Comparison of ENCODE assay signal across 8 mouse cellular contexts in genomic region chr11:61577991-61578390, GRCm38 (mm10). TPM values are rescaled to one million over a fixed set of nuclear protein-coding genes. Genes with fewer than 3 reads are reported as not detected.
DNase-seq lines count a peak whose midpoint lies in the region; ATAC-seq and TF ChIP-seq lines count a peak whose summit lies in the region.

No protein-coding gene starts in this region.

- intact Hi-C loops in heart, postnatal 36 days (cut with DNase I): loop anchor here (2.0 to 5.0 kb wide), 3 partner anchors 43 to 161 kb away; partner anchors contain the start of gene B9d1

- no peak overlapping the region for H3K27ac ChIP-seq in heart, embryonic 16.5 days (ENCODE audit: low read length)
- 0 out of 2 replicates have a peak overlapping the region, but pooled peaks have one; percentile 87 for H3K27ac ChIP-seq in hindbrain, embryonic 15.5 days (replicated peaks)
- no peak overlapping the region for H3K27ac ChIP-seq in midbrain, embryonic 16.5 days (ENCODE audit: low read length)

- no peak for TF ChIP-seq CTCF in brain, embryonic 14.5 days (IDR thresholded peaks at IDR 0.05; ENCODE audit: borderline replicate concordance, extremely low read depth, insufficient read depth, insufficient read length)

- DNase-seq in heart, postnatal 36 days: no peak
- DNase-seq in brain, embryonic 14.5 days (ENCODE audit: low read depth): peak; percentile 16
- no peak for DNase-seq in urinary bladder, postnatal 10 days (ENCODE audit: low spot score)
- DNase-seq in ovary, postnatal 36 days (ENCODE audit: low spot score): no peak

- ATAC-seq in heart, embryonic 16.5 days (replicated peaks; ENCODE audit: extremely low read depth, insufficient read depth, low FRiP score): no peak
- ATAC-seq in hindbrain, embryonic 15.5 days (ENCODE audit: low FRiP score, low read depth): no peak
- no peak for ATAC-seq in midbrain, embryonic 16.5 days
- ATAC-seq in CD4-positive, CD25-positive, alpha-beta regulatory T cell, adult 4 months: no peak

- H3K4me2 ChIP-seq in heart, embryonic 16.5 days (ENCODE audit: low read depth, low read length): peak overlapping the region; percentile 94
- H3K4me2 ChIP-seq in hindbrain, embryonic 15.5 days: peak overlapping the region; percentile 75
- peak overlapping the region; percentile 86 for H3K4me2 ChIP-seq in midbrain, embryonic 16.5 days (ENCODE audit: low read length)

- no peaks in the 10 kb centered on the region for H3K27me3 ChIP-seq in heart, embryonic 16.5 days (ENCODE audit: control insufficient read depth, insufficient read depth, low read length)
- no peaks in the 10 kb centered on the region for H3K27me3 ChIP-seq in hindbrain, embryonic 15.5 days
- no peaks in the 10 kb centered on the region for H3K27me3 ChIP-seq in midbrain, embryonic 16.5 days (ENCODE audit: control insufficient read depth, insufficient read depth, low read depth, low read length)

- WGBS in heart, embryonic 16.5 days: 14% methylated on average over 5 of the region's 5 CpGs
- WGBS in hindbrain, embryonic 15.5 days: 5% methylated on average over 5 of the region's 5 CpGs
- under 1% methylated on average over 5 of the region's 5 CpGs for WGBS in midbrain, embryonic 16.5 days

- no peaks in the 10 kb centered on the region for H3K9me3 ChIP-seq in heart, embryonic 16.5 days (replicated peaks; ENCODE audit: control insufficient read depth, low read length)
- no peaks in the 10 kb centered on the region for H3K9me3 ChIP-seq in hindbrain, embryonic 15.5 days
- H3K9me3 ChIP-seq in midbrain, embryonic 16.5 days (replicated peaks; ENCODE audit: control insufficient read depth, low read length, poor library complexity, severe bottlenecking): no peaks in the 10 kb centered on the region

- peaks cover 9% of the 10 kb centered on the region for H3K4me1 ChIP-seq in heart, embryonic 16.5 days (ENCODE audit: control insufficient read depth, insufficient read depth, low read length)
- H3K4me1 ChIP-seq in hindbrain, embryonic 15.5 days (replicated peaks): peaks cover 30% of the 10 kb centered on the region
- peaks cover 24% of the 10 kb centered on the region for H3K4me1 ChIP-seq in midbrain, embryonic 16.5 days (ENCODE audit: control insufficient read depth, insufficient read depth, low read length)

- no peaks in the 10 kb centered on the region for H3K36me3 ChIP-seq in heart, embryonic 16.5 days (ENCODE audit: control insufficient read depth, insufficient read depth)
- H3K36me3 ChIP-seq in hindbrain, embryonic 15.5 days: no peaks in the 10 kb centered on the region
- H3K36me3 ChIP-seq in midbrain, embryonic 16.5 days (ENCODE audit: control insufficient read depth, insufficient read depth, low read length): no peaks in the 10 kb centered on the region

- peak overlapping the region; percentile 79 for H3K4me3 ChIP-seq in heart, embryonic 16.5 days (ENCODE audit: low read length)
- H3K4me3 ChIP-seq in hindbrain, embryonic 15.5 days: peak overlapping the region; percentile 83
- H3K4me3 ChIP-seq in midbrain, embryonic 16.5 days (ENCODE audit: low read depth, low read length): peak overlapping the region; percentile 98

- peak overlapping the region; percentile 96 for H3K9ac ChIP-seq in heart, embryonic 16.5 days (ENCODE audit: low read length)
- peak overlapping the region; percentile 92 for H3K9ac ChIP-seq in hindbrain, embryonic 15.5 days
- peak overlapping the region; percentile 95 for H3K9ac ChIP-seq in midbrain, embryonic 16.5 days (ENCODE audit: low read depth, low read length)

- no peak for TF ChIP-seq POLR2A in brain, embryonic 14.5 days (IDR thresholded peaks at IDR 0.05; ENCODE audit: borderline replicate concordance, extremely low read depth, insufficient read depth, insufficient read length, poor library complexity, severe bottlenecking)

RNA-seq across cellular contexts. Expression of gene Epn2, which starts 1.5 kb away (rescaled TPM):
- polyA plus RNA-seq in heart, embryonic 16.5 days (2015; fragmentation: Nextera tagmentation; extraction: Ambion mirVana): 19.0 and 19.7 TPM in 2 replicates
- 10 to 100 TPM; 24.0 to 26.9 TPM for total RNA-seq in heart, postnatal 36 days (2021)
- polyA plus RNA-seq in brain, embryonic 14.5 days (2012; rRNA removed): 66.2 and 69.1 TPM in 2 replicates
- 69.9 and 79.6 TPM in 2 replicates for polyA plus RNA-seq in hindbrain, embryonic 15.5 days (2015; fragmentation: Nextera tagmentation; extraction: Ambion mirVana)
- 78.0 and 82.3 TPM in 2 replicates for polyA plus RNA-seq in midbrain, embryonic 16.5 days (2015; fragmentation: Nextera tagmentation; extraction: Ambion mirVana)
- polyA plus RNA-seq in CD4-positive, CD25-positive, alpha-beta regulatory T cell, adult 4 months (2017; shearing (Covaris generic)): under 1 TPM; 0.26 to 0.86 TPM

Comparison
In these comparisons a context has a peak if more than half of its experiments do, and no peak if none do; other contexts are left out.
1. RNA of gene Epn2, which starts 1.5 kb away (polyA plus RNA-seq): 69.9 to 79.6 TPM in hindbrain, embryonic 15.5 days, 78.0 to 82.3 TPM in midbrain, embryonic 16.5 days, 66.2 to 69.1 TPM in brain, embryonic 14.5 days and 19.0 to 19.7 TPM in heart, embryonic 16.5 days; 0.26 to 0.86 TPM in CD4-positive, CD25-positive, alpha-beta regulatory T cell, adult 4 months; every median in the first group is over 10 times any median in the second.
2. Peak in every context shown above with its lines, with median percentiles within 50 percentile points of each other: H3K4me2 ChIP-seq, H3K4me3 ChIP-seq and H3K9ac ChIP-seq.